Mouse (Mus musculus) kidney, embryonic 15.5 days (tissue): ENCODE data around the gene Mgst3. TPM values are rescaled to one million over a fixed set of nuclear protein-coding genes. Genes with fewer than 3 reads are reported as not detected.

Source experiments
- ATAC-seq: fragments of 200-750 bp; cut with Nextera tagmentation; replicated peaks from 2 replicates; pipeline ENCODE4 v1.8.0; 2017; ENCODE audit warnings: moderate TSS enrichment; ENCODE audit not compliant: low FRiP score
- H3K27ac ChIP-seq: fragments of 300-500 bp; sonication (generic); 2 replicates; pipeline ENCODE4 v1.5.1; 2015; ENCODE audit warnings: mild to moderate bottlenecking, inconsistent platforms
- H3K27me3 ChIP-seq: fragments of 300-500 bp; sonication (generic); 2 replicates; pipeline ENCODE4 v1.6.1; 2015; ENCODE audit warnings: inconsistent platforms
- H3K36me3 ChIP-seq: fragments of 300-500 bp; sonication (generic); 2 replicates; pipeline ENCODE4 v1.6.1; 2015; ENCODE audit warnings: inconsistent platforms
- H3K4me1 ChIP-seq: fragments of 300-500 bp; sonication (generic); 2 replicates; pipeline ENCODE4 v1.6.1; 2015; ENCODE audit warnings: inconsistent platforms
- H3K4me2 ChIP-seq: fragments of 300-500 bp; sonication (generic); 2 replicates; pipeline ENCODE4 v1.6.1; 2015; ENCODE audit warnings: moderate library complexity, mild to moderate bottlenecking, inconsistent platforms
- H3K4me3 ChIP-seq: fragments of 300-500 bp; sonication (generic); replicated peaks from 2 replicates; pipeline ENCODE4 v1.5.1; 2015; ENCODE audit warnings: mild to moderate bottlenecking, inconsistent platforms
- H3K9ac ChIP-seq: fragments of 300-500 bp; sonication (generic); 2 replicates; pipeline ENCODE4 v1.6.1; 2015; ENCODE audit warnings: mild to moderate bottlenecking, inconsistent platforms
- H3K9me3 ChIP-seq: fragments of 300-500 bp; sonication (generic); replicated peaks from 2 replicates; pipeline ENCODE4 v1.6.1; 2016; ENCODE audit warnings: inconsistent platforms
- WGBS: fragments of 180-500 bp; shearing (Covaris S2); methylation state at CpG from one replicate; pipeline ENCODE4 v1.1.7; 2015; ENCODE audit warnings: mixed read lengths; 5-methylcytosine and 5-hydroxymethylcytosine counted together
- polyA plus RNA-seq: library from polyadenylated mRNA; unstranded; fragments of >200 nt; fragmentation: Nextera tagmentation; extraction: Ambion mirVana; gene quantifications from 2 replicates; pipeline ENCODE4 v1.2.1, GENCODE M21; 2015

The Mgst3 gene
- polyA plus RNA-seq: 45.8 and 47.9 TPM in 2 replicates

DNA sequence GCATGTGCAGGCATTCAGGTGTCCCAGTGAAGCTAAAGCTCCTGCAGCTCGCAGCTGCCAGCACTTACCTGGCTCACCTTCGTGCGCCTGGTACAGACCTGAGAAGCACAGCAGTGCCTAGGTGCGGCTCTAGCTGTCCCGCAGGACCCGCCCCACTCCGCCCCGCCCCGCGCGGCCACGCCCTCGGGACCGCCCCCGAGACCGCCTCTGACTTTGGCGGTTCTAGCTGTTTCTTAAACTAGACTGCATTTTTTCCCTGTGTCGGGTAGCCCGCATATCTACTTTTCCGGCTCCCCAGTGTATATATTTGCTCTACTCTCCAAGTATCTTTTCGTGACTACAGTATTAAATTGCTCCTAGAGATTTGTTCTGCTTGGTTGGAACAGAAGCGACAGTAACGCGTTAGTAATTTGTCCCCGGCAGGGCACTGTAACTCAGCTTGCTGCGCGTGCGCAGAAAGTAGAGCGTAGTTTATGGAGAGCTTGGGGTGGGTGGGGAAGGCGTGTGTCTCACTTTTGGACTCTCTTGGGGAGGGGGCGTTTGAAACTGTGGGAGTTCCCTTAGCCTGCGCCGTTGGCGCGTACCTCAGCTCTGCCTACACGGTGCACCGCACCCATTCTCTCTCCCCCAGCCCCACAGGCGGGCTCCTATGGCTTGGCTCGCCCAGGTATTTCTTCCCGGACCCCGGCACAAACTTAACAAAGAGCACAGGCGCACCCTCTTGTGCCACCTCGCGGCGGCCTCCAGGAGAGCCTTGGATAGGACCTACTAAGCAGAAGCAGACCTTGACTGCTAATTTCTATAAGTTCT is at the start of gene Mgst3:
Mgst3 (minus strand) TSS at position 159 of the 810 bp plus-strand sequence.
- peak; percentile 97 for ATAC-seq
- WGBS: under 1% methylated on average over 45 of the region's 45 CpGs
- peak within 1 kb of the TSS; percentile 77 for H3K4me3 ChIP-seq
- no peaks in the 10 kb centered on the region for H3K36me3 ChIP-seq
- H3K9ac ChIP-seq: peak within 1 kb of the TSS; percentile 76
- peak within 1 kb of the TSS; percentile 90 for H3K27ac ChIP-seq
- peaks cover 24% of the 10 kb centered on the region for H3K27me3 ChIP-seq
- H3K9me3 ChIP-seq: no peaks in the 10 kb centered on the region
- peaks cover 14% of the 10 kb centered on the region for H3K4me1 ChIP-seq
- H3K4me2 ChIP-seq: peak within 1 kb of the TSS; percentile 89

DNA sequence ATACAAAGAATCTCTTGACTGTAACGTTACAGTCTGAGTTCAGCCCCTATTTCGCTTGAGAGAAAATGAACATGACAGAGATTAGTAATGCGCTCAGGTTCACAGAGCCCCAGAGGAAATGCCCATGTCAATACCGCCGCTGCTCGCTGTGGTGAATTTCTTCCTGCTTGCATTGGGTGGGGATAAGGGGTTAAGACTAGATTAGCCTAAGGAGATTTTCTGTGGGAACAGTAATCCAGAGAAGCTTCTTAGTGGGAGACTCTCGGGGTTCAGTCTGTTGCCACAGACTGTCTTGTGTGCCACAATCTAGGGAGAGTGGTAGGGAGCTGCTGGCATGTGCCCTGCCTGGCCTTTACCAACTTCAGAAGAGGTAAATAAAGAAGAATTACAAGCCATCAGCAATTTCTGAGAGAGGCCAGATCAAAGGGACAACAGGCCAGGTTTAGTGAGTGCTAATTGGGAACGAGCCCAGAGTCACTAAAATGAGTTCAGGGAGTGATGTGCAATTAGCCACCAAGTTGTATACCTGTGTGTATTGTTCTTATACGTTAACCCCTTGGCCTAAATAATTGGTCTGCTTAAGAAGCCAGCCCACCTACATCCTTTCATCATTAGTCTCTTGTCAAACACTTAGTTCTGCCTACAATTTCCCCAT is 44.7 kb upstream of the Mgst3 start:
- no peak for ATAC-seq
- no peaks in the 10 kb centered on the region for H3K9me3 ChIP-seq
- 57% methylated on average over 9 of the region's 9 CpGs for WGBS
- no peak overlapping the region for H3K4me3 ChIP-seq
- no peak overlapping the region for H3K27ac ChIP-seq
- no peaks in the 10 kb centered on the region; the same call in 1 of the 2 replicates for H3K27me3 ChIP-seq
- H3K36me3 ChIP-seq: no peaks in the 10 kb centered on the region
- H3K9ac ChIP-seq: no peak overlapping the region
- H3K4me1 ChIP-seq: no peaks in the 10 kb centered on the region
- no peak overlapping the region for H3K4me2 ChIP-seq

DNA sequence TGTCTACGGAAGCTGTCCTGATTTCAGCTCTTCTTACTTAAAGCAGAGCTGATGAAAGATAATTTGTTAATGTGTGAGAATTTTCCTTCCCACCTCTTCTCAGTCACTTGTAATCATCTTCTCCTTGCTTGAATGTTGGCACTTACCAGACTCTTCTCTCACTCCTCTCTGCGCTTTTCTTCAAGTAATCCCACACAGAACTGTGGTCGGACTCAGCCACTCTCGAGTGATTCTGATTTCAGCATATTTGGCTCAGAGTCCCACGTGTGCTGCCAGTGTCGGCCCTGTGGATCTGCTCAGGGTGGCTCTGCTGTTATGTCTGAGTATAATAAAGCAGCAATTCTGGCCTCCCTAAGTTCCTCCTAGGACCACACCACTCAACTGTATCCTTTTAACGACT is 43.5 kb upstream of the Mgst3 start:
- Histone ChIP-seq H3K4me3 (no peak overlapping the region), H3K36me3 (no peaks in the 10 kb centered on the region), H3K9me3 (no peaks in the 10 kb centered on the region), H3K4me2 (no peak overlapping the region), H3K9ac (no peak overlapping the region), H3K27ac (no peak overlapping the region), H3K27me3 (no peaks in the 10 kb centered on the region; the same call in 1 of the 2 replicates), H3K4me1 (no peaks in the 10 kb centered on the region)
- WGBS: 74% methylated on average over 7 of the region's 7 CpGs
- ATAC-seq: no peak

DNA sequence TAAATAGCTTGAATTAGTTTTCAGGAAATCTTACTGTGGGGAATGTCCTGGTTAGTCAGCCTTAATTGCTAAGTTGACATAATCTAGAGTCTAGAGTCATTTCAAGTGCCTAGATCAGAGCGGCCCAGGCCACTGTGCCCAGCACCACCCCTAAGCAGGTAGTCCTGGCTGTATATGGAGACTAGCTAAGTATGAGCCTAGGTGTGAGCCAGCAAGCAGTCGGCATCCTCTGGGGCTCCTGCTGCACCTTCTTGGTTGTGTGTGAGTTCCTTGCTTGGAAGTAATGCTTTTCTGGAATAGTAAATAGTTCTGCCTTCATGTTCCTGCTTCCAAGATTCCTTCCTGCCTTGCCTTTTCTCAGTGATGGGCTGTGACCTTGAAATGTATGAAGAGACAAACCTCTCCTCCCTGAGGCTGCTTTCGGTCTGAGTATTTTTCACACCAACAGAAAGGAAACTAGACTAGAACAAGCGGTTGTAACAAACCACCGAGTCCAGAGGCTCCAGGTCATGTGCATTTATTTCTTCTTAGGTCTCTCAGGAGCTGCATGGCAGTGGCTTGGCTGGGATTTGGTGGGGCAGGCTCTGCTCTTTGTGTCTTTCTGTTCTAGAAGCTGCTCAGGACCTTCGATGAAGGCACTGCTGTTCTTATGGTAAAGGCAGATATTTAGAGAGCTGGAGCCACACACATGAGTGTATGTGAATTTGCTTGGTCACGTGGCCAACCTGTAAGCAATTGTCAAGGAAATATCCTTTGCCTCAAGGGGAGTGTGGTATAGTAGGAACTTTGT is 42.7 kb upstream of the Mgst3 start:
- Histone ChIP-seq H3K27ac (no peak overlapping the region), H3K4me2 (no peak overlapping the region), H3K9ac (no peak overlapping the region), H3K4me3 (no peak overlapping the region), H3K36me3 (no peaks in the 10 kb centered on the region), H3K4me1 (no peaks in the 10 kb centered on the region), H3K9me3 (no peaks in the 10 kb centered on the region), H3K27me3 (peaks cover 2% of the 10 kb centered on the region; the same call in 1 of the 2 replicates)
- 87% methylated on average over 7 of the region's 7 CpGs for WGBS
- no peak for ATAC-seq

DNA sequence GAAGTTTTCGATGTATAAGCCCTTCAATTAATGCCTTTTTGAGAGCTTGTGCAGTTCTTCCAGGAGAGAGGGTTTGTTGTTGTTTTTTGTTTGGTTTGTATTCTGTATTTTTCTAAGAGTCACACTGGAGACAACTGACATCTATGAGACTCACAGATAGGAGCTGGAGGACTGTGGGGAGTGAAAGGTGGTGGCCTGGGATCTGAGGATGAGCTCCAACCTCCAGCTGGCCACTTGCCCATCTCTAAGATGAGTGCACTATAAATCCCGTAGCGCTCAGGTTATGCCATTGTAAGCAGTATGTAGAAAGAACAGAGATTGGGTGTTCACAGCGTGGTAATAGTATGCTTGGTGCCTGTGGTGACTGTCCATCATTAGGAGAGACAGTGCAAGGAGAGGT is 41.3 kb upstream of the Mgst3 start:
- H3K4me1 ChIP-seq: no peaks in the 10 kb centered on the region
- H3K9me3 ChIP-seq: no peaks in the 10 kb centered on the region
- peaks cover 4% of the 10 kb centered on the region; the same call in 1 of the 2 replicates for H3K27me3 ChIP-seq
- no peak overlapping the region for H3K4me3 ChIP-seq
- H3K9ac ChIP-seq: no peak overlapping the region
- H3K36me3 ChIP-seq: no peaks in the 10 kb centered on the region
- no peak for ATAC-seq
- no peak overlapping the region for H3K27ac ChIP-seq
- 91% methylated on average over 4 of the region's 4 CpGs for WGBS
- H3K4me2 ChIP-seq: no peak overlapping the region

DNA sequence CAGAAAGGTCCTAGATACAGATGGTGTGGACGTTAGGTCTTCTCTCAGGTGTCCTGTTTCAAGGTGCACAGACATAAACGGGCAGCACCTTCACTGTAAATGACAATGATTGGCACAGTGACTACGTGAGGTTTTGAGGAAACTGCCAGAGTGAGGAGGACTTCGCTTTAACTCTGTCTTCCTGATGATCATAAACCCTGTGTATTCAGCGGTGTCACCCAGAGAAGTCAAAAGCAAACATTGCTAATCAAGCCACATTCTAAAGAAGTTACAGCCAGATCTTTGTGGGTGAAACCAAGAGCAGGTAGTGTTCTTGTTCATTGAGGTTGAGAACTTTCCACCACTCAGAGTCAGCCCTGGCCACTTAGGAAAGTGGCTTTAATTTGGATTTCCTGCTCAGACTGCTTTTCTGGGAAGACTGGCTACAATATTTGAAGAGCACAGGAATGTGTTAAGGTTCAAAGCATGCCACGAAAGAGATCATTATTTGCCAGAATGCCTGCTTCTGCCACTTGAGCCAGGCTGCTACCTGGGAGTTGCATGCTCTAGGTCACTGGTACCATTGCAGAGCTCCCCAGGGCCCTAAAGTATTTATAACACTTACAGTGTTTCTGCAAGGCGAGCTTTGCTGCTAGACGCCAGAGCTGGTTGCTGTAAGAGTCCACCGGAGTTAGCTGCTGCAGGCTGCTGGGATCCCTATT is 37.5 kb upstream of the Mgst3 start:
- Histone ChIP-seq H3K27me3 (peaks cover 4% of the 10 kb centered on the region; the same call in 1 of the 2 replicates), H3K4me2 (no peak overlapping the region), H3K9me3 (no peaks in the 10 kb centered on the region), H3K4me3 (no peak overlapping the region), H3K4me1 (no peaks in the 10 kb centered on the region), H3K27ac (no peak overlapping the region), H3K9ac (no peak overlapping the region), H3K36me3 (no peaks in the 10 kb centered on the region)
- WGBS: 57% methylated on average over 9 of the region's 9 CpGs
- ATAC-seq: no peak

DNA sequence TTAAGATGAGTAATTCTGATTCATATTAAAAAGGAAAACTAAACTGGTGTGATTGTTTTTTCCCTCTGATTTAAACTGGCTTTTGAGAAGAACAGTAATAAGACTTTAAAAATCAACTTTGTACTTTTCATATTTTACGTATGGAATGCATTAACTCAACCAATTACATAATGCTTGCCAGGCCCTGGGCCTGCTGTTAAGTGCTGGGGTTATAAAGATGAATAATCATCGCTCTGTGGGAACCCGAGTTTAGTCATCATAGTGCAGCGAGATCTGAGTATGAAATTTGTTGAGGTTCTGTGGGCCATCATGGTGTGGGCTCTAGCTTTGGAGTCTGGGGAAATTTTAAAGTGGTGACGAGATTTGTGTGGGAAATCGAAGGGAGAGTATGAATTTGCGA is 33.0 kb upstream of the Mgst3 start:
- Histone ChIP-seq H3K4me3 (no peak overlapping the region), H3K36me3 (no peaks in the 10 kb centered on the region), H3K27ac (no peak overlapping the region), H3K9ac (no peak overlapping the region), H3K9me3 (no peaks in the 10 kb centered on the region), H3K27me3 (peaks cover 4% of the 10 kb centered on the region; the same call in 1 of the 2 replicates), H3K4me2 (no peak overlapping the region), H3K4me1 (no peaks in the 10 kb centered on the region)
- ATAC-seq: no peak
- 83% methylated on average over 7 of the region's 7 CpGs for WGBS

DNA sequence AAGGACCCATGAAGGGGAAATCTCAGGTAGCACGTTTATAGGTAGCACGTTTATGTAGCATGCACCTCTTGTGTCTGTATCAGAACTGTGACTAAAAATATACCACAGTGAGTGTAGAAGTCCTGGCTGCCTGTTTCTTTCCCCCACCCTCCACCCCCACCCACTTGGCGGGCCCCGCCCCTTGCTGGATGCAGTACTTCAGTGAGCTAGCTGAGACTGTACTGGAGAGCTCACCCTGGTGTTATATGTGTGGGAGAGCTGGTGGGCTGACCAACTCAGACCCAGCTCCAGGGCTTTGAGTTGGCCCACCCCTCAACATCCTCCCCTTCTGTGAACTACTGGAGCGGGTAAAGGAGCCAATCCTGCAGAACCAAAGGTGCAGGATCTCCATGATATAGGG is 31.9 kb upstream of the Mgst3 start:
- Histone ChIP-seq H3K4me1 (no peaks in the 10 kb centered on the region), H3K27me3 (no peaks in the 10 kb centered on the region), H3K4me3 (no peak overlapping the region), H3K27ac (no peak overlapping the region), H3K36me3 (no peaks in the 10 kb centered on the region), H3K9me3 (no peaks in the 10 kb centered on the region), H3K9ac (no peak overlapping the region), H3K4me2 (no peak overlapping the region)
- 87% methylated on average over 5 of the region's 5 CpGs for WGBS
- ATAC-seq: no peak

DNA sequence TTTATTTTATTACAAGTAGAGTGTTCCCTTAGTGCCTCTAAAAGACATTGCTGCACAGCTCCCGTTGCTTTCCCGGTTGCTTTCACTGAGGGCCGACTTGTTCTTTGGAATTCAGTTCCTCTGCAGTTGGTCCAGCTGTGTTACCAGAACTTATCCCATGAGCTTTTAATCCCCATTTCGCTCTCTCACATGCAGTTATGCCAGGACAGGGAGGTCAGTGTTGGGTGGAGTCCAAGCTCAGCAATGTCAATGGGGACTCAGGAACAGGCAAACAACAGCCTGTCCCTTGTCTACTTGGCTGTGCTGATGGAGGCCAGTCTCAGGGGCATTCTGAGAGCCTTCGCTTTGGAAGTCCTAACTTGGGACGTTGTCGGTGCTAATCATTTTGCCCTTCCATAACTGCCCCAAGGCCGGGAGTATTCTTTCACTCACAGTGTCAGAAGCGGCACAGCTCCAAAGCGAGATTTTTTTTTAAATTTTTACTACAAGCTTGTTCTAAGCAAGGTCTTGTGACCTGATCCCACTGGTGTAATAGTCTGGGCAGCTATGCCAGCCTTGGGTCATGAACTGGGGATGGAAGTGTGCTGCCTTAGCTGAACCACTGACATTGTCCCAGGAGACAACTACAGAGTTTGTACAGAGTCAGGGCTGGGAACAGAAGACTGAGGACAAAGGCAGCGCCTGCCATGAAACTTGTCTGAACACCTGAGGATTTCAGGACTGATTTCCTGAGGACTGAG is 29.0 kb upstream of the Mgst3 start:
- Histone ChIP-seq H3K9ac (no peak overlapping the region), H3K27me3 (no peaks in the 10 kb centered on the region), H3K4me1 (no peaks in the 10 kb centered on the region), H3K9me3 (no peaks in the 10 kb centered on the region), H3K4me2 (no peak overlapping the region), H3K36me3 (no peaks in the 10 kb centered on the region), H3K4me3 (no peak overlapping the region), H3K27ac (no peak overlapping the region)
- 74% methylated on average over 11 of the region's 11 CpGs for WGBS
- ATAC-seq: no peak

DNA sequence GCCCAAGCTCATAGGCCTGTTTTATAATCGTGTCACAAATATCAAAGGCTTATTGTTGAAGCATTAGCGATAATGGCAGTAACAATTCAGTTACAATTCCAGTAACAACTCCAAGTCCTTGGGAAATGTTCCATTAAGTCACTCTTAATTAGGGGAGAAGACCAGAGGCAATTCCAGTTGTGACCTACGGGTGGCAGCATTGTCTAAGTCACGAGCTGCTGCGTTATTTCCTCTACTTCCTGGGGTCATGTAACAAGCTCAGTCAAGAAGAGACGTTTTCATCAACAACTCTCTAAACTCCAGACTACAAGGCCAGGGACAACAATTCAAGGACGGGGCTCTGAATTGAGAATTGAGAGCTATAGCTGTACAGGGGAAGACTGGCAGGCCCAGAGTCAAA is 21.2 kb upstream of the Mgst3 start:
- Histone ChIP-seq H3K36me3 (no peaks in the 10 kb centered on the region), H3K4me2 (no peak overlapping the region), H3K4me3 (no peak overlapping the region), H3K9ac (no peak overlapping the region), H3K9me3 (no peaks in the 10 kb centered on the region), H3K4me1 (no peaks in the 10 kb centered on the region), H3K27ac (no peak overlapping the region), H3K27me3 (peaks cover 15% of the 10 kb centered on the region)
- no peak for ATAC-seq
- whole genome bisulfite sequencing: 2% methylated on average over 7 of the region's 7 CpGs
